ENCODE assay signal across 8 mouse cellular contexts in genomic region chr2:50296109-50296986, GRCm38 (mm10). TPM values are rescaled to one million over a fixed set of nuclear protein-coding genes. Genes with fewer than 3 reads are reported as not detected.
A peak's percentile ranks its signal among the peaks of the same experiment; 100 is the strongest.
DNase-seq lines count a peak whose midpoint lies in the region; ATAC-seq lines count a peak whose summit lies in the region.

Gene Mmadhc, minus strand, starts transcription at chr2:50296801.

- no peaks in the 10 kb centered on the region for H3K9me3 ChIP-seq in hindbrain, embryonic 16.5 days (ENCODE audit: control insufficient read depth, low read length)
- H3K9me3 ChIP-seq in megakaryocyte, embryonic 14.5 days, result no peaks in the 10 kb centered on the region

- under 1% methylated on average over 46 of the region's 58 CpGs for WGBS in hindbrain, embryonic 16.5 days

- no peaks in the 10 kb centered on the region for H3K36me3 ChIP-seq in hindbrain, embryonic 16.5 days (ENCODE audit: control insufficient read depth, insufficient read depth, low read length)
- peaks cover 15% of the 10 kb centered on the region for H3K36me3 ChIP-seq in megakaryocyte, embryonic 14.5 days (replicated peaks; ENCODE audit: low read length)

- H3K9ac ChIP-seq in hindbrain, embryonic 16.5 days (ENCODE audit: low read depth, low read length), result peak within 1 kb of the TSS; percentile 88

- H3K27ac ChIP-seq in hindbrain, embryonic 16.5 days (ENCODE audit: low read depth, low read length), result peak within 1 kb of the TSS; percentile 86

- peak within 1 kb of the TSS; percentile 92 for H3K4me3 ChIP-seq in hindbrain, embryonic 16.5 days (ENCODE audit: low read length)
- H3K4me3 ChIP-seq in megakaryocyte, embryonic 14.5 days (replicated peaks), result peak within 1 kb of the TSS; percentile 94

- ATAC-seq in hindbrain, embryonic 16.5 days, result peak; percentile 98

- H3K27me3 ChIP-seq in hindbrain, embryonic 16.5 days (replicated peaks; ENCODE audit: control insufficient read depth, insufficient read depth, low read length), result no peaks in the 10 kb centered on the region
- H3K27me3 ChIP-seq in megakaryocyte, embryonic 14.5 days (replicated peaks), result no peaks in the 10 kb centered on the region

- DNase-seq in ZHBTc4 (ENCODE audit: low read depth, low spot score), result peak; percentile 96
- DNase-seq in cerebellum, postnatal 4 days (ENCODE audit: low spot score in 2 of 2), result peak; percentile 79 to 88
- DNase-seq in gastrocnemius, adult 18-20 months (ENCODE audit: low spot score), result peak; percentile 94
- peak; percentile 80 to 87 for DNase-seq in left cerebral cortex, adult 8-10 months (ENCODE audit: low spot score in 2 of 2)
- peak; percentile 94 to 96 for DNase-seq in right cerebral cortex, postnatal 10 days (ENCODE audit: low spot score in 2 of 2)
- peak; percentile 90 for DNase-seq in urinary bladder, postnatal 25 days (ENCODE audit: low spot score)

- peaks cover 19% of the 10 kb centered on the region for H3K4me1 ChIP-seq in hindbrain, embryonic 16.5 days (ENCODE audit: control insufficient read depth, insufficient read depth, low read depth, low read length)
- peaks cover 41% of the 10 kb centered on the region for H3K4me1 ChIP-seq in megakaryocyte, embryonic 14.5 days

- H3K4me2 ChIP-seq in hindbrain, embryonic 16.5 days (ENCODE audit: low read length), result peak within 1 kb of the TSS; percentile 71

RNA-seq across cellular contexts. Expression of gene Mmadhc, which starts in this region (rescaled TPM):
- total RNA-seq in gastrocnemius, adult 18-20 months (2021), result 100 to 1,000 TPM in 1 of 2 experiments, 10 to 100 TPM in 1; 98.6 to 114 TPM
- polyA plus RNA-seq in hindbrain, embryonic 16.5 days (2015; fragmentation: Nextera tagmentation; extraction: Ambion mirVana), result 133 and 138 TPM in 2 replicates
- 10 to 100 TPM; 47.2 to 56.3 (median 51.9) TPM for total RNA-seq in left cerebral cortex, adult 8-10 months (2022)
- 43.9 and 50.1 TPM in 2 replicates for polyA plus RNA-seq in megakaryocyte, embryonic 14.5 days (2012; ENCODE audit: insufficient read depth, low replicate concordance)

Comparison
In these comparisons a context has a peak if more than half of its experiments do, and no peak if none do; other contexts are left out.
1. Peak in every context shown above with its lines: DNase-seq, ATAC-seq, H3K4me3 ChIP-seq and H3K27ac ChIP-seq.